Mouse (Mus musculus) ES-Bruce4 (cell line): ENCODE measurements around the gene Ltv1.

Source experiments
- CTCF ChIP-seq: IDR thresholded peaks from one replicate; pipeline ENCODE4 v1.8.1; 2011; ENCODE audit warnings: low read depth, low read length
- POLR2A ChIP-seq: IDR thresholded peaks from one replicate; pipeline ENCODE4 v1.8.1; 2011; ENCODE audit warnings: low read length; ENCODE audit not compliant: insufficient read depth

- TF ChIP-seq CTCF = no peak
- no peak for TF ChIP-seq POLR2A
Measured at GRCm38 (mm10) chr10:13135276-13135675, 57.7 kb downstream of the Ltv1 start.
